Mouse (Mus musculus) mammary gland, adult 2 months (tissue): ENCODE results near the gene Hhipl2. TPM values are rescaled to one million over a fixed set of nuclear protein-coding genes. Genes with fewer than 3 reads are reported as not detected.

Experiments
- polyA plus RNA-seq: library from polyadenylated mRNA; depleted of rRNA; stranded (reverse); fragments of >200 nt; gene quantifications from 2 replicates; pipeline ENCODE4 v1.2.3, GENCODE M21; 2012; ENCODE audit warnings: low replicate concordance; rRNA removed

Gene Hhipl2
- 1.6 and 1.7 TPM in 2 replicates for polyA plus RNA-seq

DNA sequence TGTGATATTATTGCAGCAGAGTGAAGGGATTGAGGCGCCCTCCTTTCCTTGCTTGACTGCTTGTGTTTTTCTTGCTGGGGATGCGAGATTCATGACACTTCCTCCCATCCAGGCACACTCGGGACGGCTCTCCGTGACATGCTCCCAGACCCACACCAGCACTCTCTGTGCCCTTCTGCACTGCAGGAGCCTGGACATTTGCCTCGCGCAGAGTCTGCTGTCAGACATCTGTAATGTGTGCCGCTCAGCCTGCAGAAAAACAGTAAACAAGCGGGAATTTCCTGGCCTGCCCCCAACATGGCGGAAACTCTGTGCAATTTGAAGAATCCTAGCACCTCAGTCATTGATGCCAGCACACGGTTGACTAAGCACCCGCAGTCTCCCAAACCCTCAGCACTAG lies at the start of gene Hhipl2:
Gene Hhipl2, plus strand, starts transcription at position 343 of the 400 bp plus-strand sequence.

DNA sequence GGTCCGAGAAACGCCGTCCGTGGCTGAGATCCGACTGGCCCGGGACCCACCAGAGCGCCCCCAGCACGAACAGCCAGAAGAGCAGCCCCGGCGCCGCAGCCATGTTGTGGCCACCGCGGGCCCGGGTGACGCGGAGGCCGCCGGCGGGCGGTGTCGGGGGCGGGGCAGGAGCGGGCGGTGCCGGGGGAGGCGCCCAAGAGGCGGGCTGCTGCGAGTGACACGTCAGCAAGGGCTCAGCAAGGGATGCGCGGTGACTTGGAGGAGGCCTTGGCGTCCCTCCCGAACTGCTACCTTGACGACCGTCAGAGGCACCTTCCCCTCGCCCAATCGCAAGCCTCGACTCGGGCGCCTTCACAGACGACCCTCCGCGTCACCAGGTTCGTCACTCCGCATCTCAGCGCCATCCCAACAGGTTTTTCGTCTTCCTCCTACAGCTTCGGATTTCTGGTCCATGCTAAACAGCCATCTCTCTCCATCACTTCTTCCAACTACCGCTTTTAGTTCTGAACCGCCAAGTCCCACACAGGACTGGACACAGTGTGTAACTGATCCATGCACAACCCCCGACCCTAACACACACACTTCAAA lies 48.5 kb upstream of the Hhipl2 start, which contains the start of gene Mia3:
Gene Mia3, minus strand, starts transcription at position 127 of the 588 bp plus-strand sequence.

DNA sequence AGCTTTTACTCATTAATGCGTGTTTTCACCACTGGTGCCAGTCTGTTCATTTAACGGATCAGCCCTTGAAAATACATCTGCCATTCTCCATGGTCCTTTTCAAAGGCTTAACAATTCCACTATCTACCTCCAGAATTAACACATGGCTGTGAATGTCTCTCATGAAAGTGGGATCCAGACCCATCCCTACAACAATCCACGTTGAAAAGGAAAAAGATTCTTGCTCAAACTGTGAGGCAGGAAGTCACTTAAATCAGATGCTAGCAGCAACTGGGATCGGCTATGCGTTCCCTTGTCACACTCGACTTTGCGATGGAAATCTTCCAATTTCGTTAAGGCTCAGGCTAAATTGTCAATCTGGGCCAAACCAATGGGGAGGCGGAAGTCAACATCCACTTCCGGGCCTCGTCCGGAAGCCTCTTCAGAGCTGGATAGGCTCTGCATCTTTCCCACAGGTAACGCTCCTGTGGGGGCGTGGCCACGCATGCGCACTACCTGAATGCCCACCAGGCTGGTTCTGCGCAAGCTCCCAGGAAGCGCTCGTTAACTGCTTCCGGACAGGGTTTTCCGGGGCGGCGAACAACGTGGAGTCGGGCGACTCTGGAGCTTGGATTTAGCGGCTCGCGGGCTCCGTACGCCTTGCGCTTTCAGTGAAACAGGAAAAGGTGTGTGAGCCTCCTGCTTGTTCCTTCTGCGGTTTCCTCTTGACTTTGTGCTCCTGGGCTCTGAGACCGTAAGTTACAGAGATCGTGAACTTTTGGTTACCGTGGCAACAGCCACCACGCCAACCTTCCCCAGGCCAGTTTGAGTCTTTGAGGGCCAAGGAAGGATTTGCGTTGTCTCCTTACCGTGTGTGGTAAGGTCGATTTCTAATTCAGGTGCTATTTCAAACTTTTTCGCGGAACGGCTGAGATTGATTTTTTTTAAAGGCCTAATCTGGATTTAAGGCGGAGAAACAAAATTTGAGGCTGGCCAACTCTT lies 29.3 kb upstream of the Hhipl2 start, which contains the start of gene Taf1a:
Gene Taf1a, plus strand, starts transcription at position 556 of the 981 bp plus-strand sequence.

Other genes starting within 250 kb of the Hhipl2 start
- gene Disp1, start 196.7 kb upstream of the Hhipl2 start, polyA plus RNA-seq: 13.4 and 15.8 TPM in 2 replicates
- 16.4 and 42.0 TPM in 2 replicates for gene Aida, start 121.6 kb upstream of the Hhipl2 start, polyA plus RNA-seq
- 11.1 and 21.3 TPM in 2 replicates for gene Brox, start 120.9 kb upstream of the Hhipl2 start, polyA plus RNA-seq
- 64.5 and 89.9 TPM in 2 replicates for gene Mia3, start 48.7 kb upstream of the Hhipl2 start, polyA plus RNA-seq
- 4.5 and 6.7 TPM in 2 replicates for gene Taf1a, start 29.2 kb upstream of the Hhipl2 start, polyA plus RNA-seq